Mouse (Mus musculus): ENCODE measurements around the gene Iffo1. TPM values are rescaled to one million over a fixed set of nuclear protein-coding genes. Genes with fewer than 3 reads are reported as not detected.

Gene Iffo1
- total and polyA plus RNA-seq, 2 experiments from 2014 or later, result 18.3 to 28.8 TPM

DNA sequence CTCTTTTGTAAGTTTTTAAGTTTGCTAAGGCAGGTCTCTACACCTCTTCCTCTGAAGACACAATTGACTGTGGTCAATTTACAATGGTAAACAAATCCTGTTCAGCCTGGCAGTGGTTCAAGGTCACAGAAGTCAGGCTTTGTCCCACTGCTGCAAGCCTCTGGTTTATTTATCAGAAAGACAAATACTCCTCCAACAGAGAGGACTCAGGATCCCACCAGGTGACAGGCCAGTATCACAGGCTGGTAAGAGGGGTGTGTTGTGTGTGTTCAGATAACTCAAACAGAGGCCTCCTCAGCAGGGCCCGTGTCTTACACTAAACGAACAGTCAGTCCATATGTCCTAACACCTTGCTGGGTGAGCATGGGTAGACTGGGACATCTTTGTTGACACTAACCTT lies 27.4 kb downstream of the Iffo1 start:
- H3K36me3 ChIP-seq (ENCODE audit: insufficient read depth), result peaks cover 93% of the 10 kb centered on the region
- no peaks in the 10 kb centered on the region for H3K27me3 ChIP-seq (ENCODE audit: insufficient read depth, low read length)
- no peak overlapping the region for H3K27ac ChIP-seq (ENCODE audit: low read depth, low read length)
- ATAC-seq (no peak), DNase-seq (no peak)
- TF ChIP-seq CTCF (IDR thresholded peaks at IDR 0.05; ENCODE audit: low read depth), result no peak
- no peak overlapping the region for H3K4me3 ChIP-seq (ENCODE audit: low read depth, low read length)
- 91% methylated on average over 2 of the region's 2 CpGs for WGBS
- H3K4me2 ChIP-seq (ENCODE audit: low read depth), result no peak overlapping the region
- H3K4me1 ChIP-seq (ENCODE audit: insufficient read depth), result 0 out of 2 replicates have a peak, but pooled peaks cover under 1% of the 10 kb centered on the region
- no peak overlapping the region for H3K9ac ChIP-seq
- no peaks in the 10 kb centered on the region for H3K9me3 ChIP-seq (ENCODE audit: low read length)

DNA sequence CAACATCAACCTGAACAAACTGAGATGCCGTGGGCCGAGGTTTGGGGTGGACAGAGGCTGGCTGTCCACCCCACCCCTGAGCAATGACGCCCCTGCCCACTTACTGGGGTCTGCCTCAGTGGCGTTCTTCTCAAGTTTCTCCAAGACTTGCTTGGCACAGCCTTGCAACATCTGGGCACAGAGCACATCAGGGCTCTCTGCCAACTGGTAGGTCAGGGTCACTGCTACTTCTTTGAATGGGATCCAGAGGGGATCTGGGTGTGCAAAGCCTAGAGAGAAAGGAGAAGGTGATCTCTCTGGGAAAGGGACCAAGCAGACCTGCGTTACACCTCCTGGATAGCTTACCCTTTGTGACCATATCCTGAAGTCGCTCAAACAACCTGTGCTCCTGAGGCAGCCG lies 28.2 kb downstream of the Iffo1 start:
- TF ChIP-seq CTCF (IDR thresholded peaks at IDR 0.05; ENCODE audit: low read depth), result no peak
- 85% methylated on average over 7 of the region's 7 CpGs for WGBS
- no peak overlapping the region for H3K4me3 ChIP-seq (ENCODE audit: low read depth, low read length)
- no peak for ATAC-seq
- H3K36me3 ChIP-seq (ENCODE audit: insufficient read depth), result peaks cover 98% of the 10 kb centered on the region
- no peak overlapping the region for H3K27ac ChIP-seq (ENCODE audit: low read depth, low read length)
- no peaks in the 10 kb centered on the region for H3K9me3 ChIP-seq (ENCODE audit: low read length)
- H3K9ac ChIP-seq, result no peak overlapping the region
- no peaks in the 10 kb centered on the region for H3K27me3 ChIP-seq (ENCODE audit: insufficient read depth, low read length)
- H3K4me2 ChIP-seq (ENCODE audit: low read depth), result no peak overlapping the region
- no peaks in the 10 kb centered on the region for H3K4me1 ChIP-seq (ENCODE audit: insufficient read depth)
- no peak for DNase-seq

DNA sequence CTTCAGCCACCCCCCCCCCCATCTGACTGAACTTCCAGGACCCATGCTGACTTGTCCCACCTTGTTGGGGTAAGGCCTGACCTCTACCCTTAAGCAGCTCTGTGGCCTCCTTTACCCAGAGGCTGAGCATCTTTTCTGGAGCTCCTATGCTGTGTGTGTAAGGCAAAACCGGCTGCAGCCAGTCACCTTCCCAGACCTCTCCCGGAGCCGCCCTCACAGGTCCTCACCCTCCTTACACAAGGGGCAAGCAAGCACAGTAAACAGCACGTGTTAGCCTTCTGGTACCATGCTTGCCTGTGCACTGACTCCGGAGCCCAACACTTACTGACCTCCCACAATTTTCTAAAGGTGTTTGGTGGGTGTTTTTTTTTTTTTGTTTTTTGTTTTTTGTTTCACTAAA lies 30.4 kb downstream of the Iffo1 start:
- no peak overlapping the region for H3K4me3 ChIP-seq (ENCODE audit: low read depth, low read length)
- no peak for TF ChIP-seq CTCF (IDR thresholded peaks at IDR 0.05; ENCODE audit: low read depth)
- H3K4me1 ChIP-seq (ENCODE audit: insufficient read depth), result no peaks in the 10 kb centered on the region
- WGBS, result 89% methylated on average over 5 of the region's 5 CpGs
- ATAC-seq (no peak), DNase-seq (no peak)
- no peaks in the 10 kb centered on the region for H3K27me3 ChIP-seq (ENCODE audit: insufficient read depth, low read length)
- H3K4me2 ChIP-seq (ENCODE audit: low read depth), result no peak overlapping the region
- no peak overlapping the region for H3K9ac ChIP-seq
- no peaks in the 10 kb centered on the region for H3K9me3 ChIP-seq (ENCODE audit: low read length)
- no peak overlapping the region for H3K27ac ChIP-seq (ENCODE audit: low read depth, low read length)
- H3K36me3 ChIP-seq (ENCODE audit: insufficient read depth), result peaks cover 96% of the 10 kb centered on the region

DNA sequence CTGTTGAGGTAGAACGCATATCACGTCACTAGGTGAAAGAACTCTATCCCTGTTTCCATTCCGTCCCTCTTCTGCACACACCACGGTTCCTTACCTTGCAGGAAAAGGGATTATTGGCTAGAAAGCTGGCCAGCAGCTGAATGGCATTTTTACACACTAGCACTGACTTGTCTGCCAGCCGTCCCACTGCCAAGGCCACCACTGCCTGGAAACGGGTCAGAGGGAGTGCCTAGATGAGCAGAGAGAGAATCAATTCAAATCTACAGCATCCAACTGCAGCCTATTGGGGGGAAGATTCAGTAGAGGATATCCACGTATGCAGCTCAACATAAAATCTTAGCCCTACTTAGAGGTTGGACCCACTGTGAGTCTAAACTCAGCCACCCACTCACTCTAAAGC lies 34.6 kb downstream of the Iffo1 start:
- H3K27me3 ChIP-seq (ENCODE audit: insufficient read depth, low read length), result no peaks in the 10 kb centered on the region
- WGBS, result 88% methylated on average over 7 of the region's 7 CpGs
- H3K36me3 ChIP-seq (ENCODE audit: insufficient read depth), result peaks cover 84% of the 10 kb centered on the region

DNA sequence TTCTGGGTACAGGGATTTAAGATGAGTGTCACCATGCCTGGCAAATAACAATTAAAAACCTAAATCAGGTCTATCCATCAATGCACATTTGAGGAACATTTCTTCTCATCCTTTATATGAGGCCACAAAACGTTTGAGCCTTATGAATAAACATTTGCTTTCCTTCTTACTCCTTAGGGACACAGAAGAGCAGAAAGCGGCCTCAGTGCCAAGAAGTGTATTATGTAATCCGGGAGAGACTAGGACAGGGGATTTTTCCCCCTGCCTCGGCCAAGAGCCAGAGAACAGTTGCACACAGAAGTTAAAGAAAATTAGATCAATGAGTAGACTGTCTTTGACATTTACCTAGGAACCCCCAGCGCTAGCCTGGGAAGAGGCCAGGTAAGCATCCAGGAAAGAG lies 37.1 kb downstream of the Iffo1 start:
- Histone ChIP-seq H3K4me1 (ENCODE audit: insufficient read depth) (no peaks in the 10 kb centered on the region), H3K36me3 (ENCODE audit: insufficient read depth) (peaks cover 84% of the 10 kb centered on the region), H3K9ac (no peak overlapping the region), H3K9me3 (ENCODE audit: low read length) (no peaks in the 10 kb centered on the region), H3K4me2 (ENCODE audit: low read depth) (no peak overlapping the region), H3K4me3 (ENCODE audit: low read depth, low read length) (no peak overlapping the region), H3K27ac (ENCODE audit: low read depth, low read length) (no peak overlapping the region), H3K27me3 (ENCODE audit: insufficient read depth, low read length) (no peaks in the 10 kb centered on the region)
- DNase-seq (no peak), ATAC-seq (no peak)
- 60% methylated on average over 5 of the region's 5 CpGs for WGBS
- TF ChIP-seq CTCF (IDR thresholded peaks at IDR 0.05; ENCODE audit: low read depth), result no peak

More for the DNA sequence above, 34.6 kb downstream of the Iffo1 start:
- no peak for TF ChIP-seq CTCF (IDR thresholded peaks at IDR 0.05; ENCODE audit: low read depth)
- no peak overlapping the region for H3K4me2 ChIP-seq (ENCODE audit: low read depth)
- no peak overlapping the region for H3K27ac ChIP-seq (ENCODE audit: low read depth, low read length)
- H3K4me3 ChIP-seq (ENCODE audit: low read depth, low read length), result no peak overlapping the region
- no peaks in the 10 kb centered on the region for H3K9me3 ChIP-seq (ENCODE audit: low read length)
- no peaks in the 10 kb centered on the region for H3K4me1 ChIP-seq (ENCODE audit: insufficient read depth)
- H3K9ac ChIP-seq, result no peak overlapping the region
- ATAC-seq (no peak), DNase-seq (no peak)

DNA sequence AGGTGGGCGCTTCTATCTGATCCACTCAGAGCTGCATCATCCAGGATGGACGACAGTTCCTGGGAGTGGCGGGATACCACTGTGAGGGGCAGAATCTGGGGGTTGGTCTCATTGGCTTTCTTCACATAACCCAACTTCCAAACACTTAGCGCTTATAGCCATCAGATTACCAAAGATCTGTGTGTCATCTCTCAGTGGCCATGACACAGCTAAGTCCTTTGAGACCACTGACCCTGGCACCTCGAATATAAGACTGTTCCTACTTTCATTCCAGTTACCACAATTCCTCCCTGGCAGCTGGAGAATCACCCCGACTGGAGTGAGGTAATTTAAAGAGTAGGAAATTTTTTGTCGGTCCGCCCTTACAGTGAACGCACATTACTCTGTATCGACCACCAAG lies 41.2 kb downstream of the Iffo1 start:
- Histone ChIP-seq H3K27ac (ENCODE audit: low read depth, low read length) (no peak overlapping the region), H3K9ac (no peak overlapping the region), H3K27me3 (ENCODE audit: insufficient read depth, low read length) (no peaks in the 10 kb centered on the region), H3K9me3 (ENCODE audit: low read length) (no peaks in the 10 kb centered on the region), H3K4me2 (ENCODE audit: low read depth) (no peak overlapping the region), H3K36me3 (ENCODE audit: insufficient read depth) (peaks cover 60% of the 10 kb centered on the region), H3K4me1 (ENCODE audit: insufficient read depth) (peaks cover 2% of the 10 kb centered on the region; the same call in 1 of the 2 replicates), H3K4me3 (ENCODE audit: low read depth, low read length) (no peak overlapping the region)
- ATAC-seq (no peak), DNase-seq (no peak)
- TF ChIP-seq CTCF (IDR thresholded peaks at IDR 0.05; ENCODE audit: low read depth), result no peak
- WGBS, result 93% methylated on average over 10 of the region's 10 CpGs

DNA sequence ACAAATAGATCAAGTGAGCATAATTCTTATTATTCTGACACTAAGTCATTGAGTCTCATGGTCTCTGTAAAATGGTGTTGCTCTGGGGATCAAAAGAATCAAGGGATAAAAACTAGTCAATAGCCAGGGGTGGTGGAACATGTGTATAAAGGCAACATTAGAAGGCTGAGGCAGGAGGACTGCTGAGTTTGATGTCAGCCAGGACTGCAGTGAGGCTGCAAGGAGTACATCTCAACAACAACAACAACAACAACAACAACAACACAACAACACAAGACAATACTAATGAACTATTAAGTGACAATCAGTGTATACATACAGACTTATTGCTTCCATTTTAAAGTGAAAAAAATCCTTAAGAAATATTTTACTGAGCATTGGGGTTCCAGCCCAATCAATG lies 45.8 kb downstream of the Iffo1 start:
- ATAC-seq (no peak), DNase-seq (no peak)

More for the DNA sequence above, 45.8 kb downstream of the Iffo1 start:
- TF ChIP-seq CTCF (IDR thresholded peaks at IDR 0.05; ENCODE audit: low read depth), result no peak
- Histone ChIP-seq H3K9ac (peak overlapping the region; percentile 44), H3K36me3 (ENCODE audit: insufficient read depth) (peaks cover 33% of the 10 kb centered on the region), H3K4me1 (ENCODE audit: insufficient read depth) (peaks cover 8% of the 10 kb centered on the region; the same call in 1 of the 2 replicates), H3K27ac (ENCODE audit: low read depth, low read length) (peak overlapping the region; percentile 73), H3K27me3 (ENCODE audit: insufficient read depth, low read length) (no peaks in the 10 kb centered on the region), H3K9me3 (ENCODE audit: low read length) (no peaks in the 10 kb centered on the region), H3K4me2 (ENCODE audit: low read depth) (peak overlapping the region; percentile 53), H3K4me3 (ENCODE audit: low read depth, low read length) (peak overlapping the region; percentile 56)
